Mouse (Mus musculus): ENCODE measurements around the gene Stk39. TPM values are rescaled to one million over a fixed set of nuclear protein-coding genes. Genes with fewer than 3 reads are reported as not detected.
"Not testable (repeated sequence)": the region's sequence is repeated elsewhere in the genome, so short reads cannot be mapped to it uniquely, and the experiment has no call there.

The Stk39 gene
- polyA plus RNA-seq, 1 experiment from 2014 or later, result 29.0 TPM

- 81% methylated on average over 3 of the region's 3 CpGs for WGBS
Observed at GRCm38 (mm10) chr2:68243273-68243672, 228.8 kb downstream of the Stk39 start.

GRCm38 (mm10) chr2:68242069-68242468 is 230.0 kb downstream of the Stk39 start:
- no peak overlapping the region for H3K9ac ChIP-seq (ENCODE audit: low read depth, low read length)
- WGBS, result 94% methylated on average over 3 of the region's 3 CpGs
- H3K27me3 ChIP-seq (ENCODE audit: insufficient read depth, low read length), result no peaks in the 10 kb centered on the region
- no peaks in the 10 kb centered on the region for H3K36me3 ChIP-seq (ENCODE audit: insufficient read depth, low read length)
- no peak overlapping the region for H3K27ac ChIP-seq
- DNase-seq (ENCODE audit: low spot score) (no peak), ATAC-seq (replicated peaks; ENCODE audit: low FRiP score, low read depth) (no peak)
- no peak for TF ChIP-seq CTCF (IDR thresholded peaks at IDR 0.05; ENCODE audit: low read depth)
- H3K4me3 ChIP-seq (replicated peaks; ENCODE audit: low read depth, low read length), result no peak overlapping the region
- H3K4me1 ChIP-seq (replicated peaks; ENCODE audit: insufficient read depth, low read length), result peaks cover 7% of the 10 kb centered on the region; the same call in 1 of the 2 replicates
- H3K4me2 ChIP-seq (ENCODE audit: low read length), result no peak overlapping the region
- no peaks in the 10 kb centered on the region for H3K9me3 ChIP-seq (replicated peaks; ENCODE audit: low read length)

More at GRCm38 (mm10) chr2:68243273-68243672, 228.8 kb downstream of the Stk39 start:
- Histone ChIP-seq H3K4me2 (ENCODE audit: low read length) (no peak overlapping the region), H3K9me3 (replicated peaks; ENCODE audit: low read length) (no peaks in the 10 kb centered on the region), H3K9ac (ENCODE audit: low read depth, low read length) (no peak overlapping the region), H3K27me3 (ENCODE audit: insufficient read depth, low read length) (no peaks in the 10 kb centered on the region), H3K36me3 (ENCODE audit: insufficient read depth, low read length) (no peaks in the 10 kb centered on the region), H3K27ac (no peak overlapping the region), H3K4me1 (replicated peaks; ENCODE audit: insufficient read depth, low read length) (peaks cover 7% of the 10 kb centered on the region; the same call in 1 of the 2 replicates), H3K4me3 (replicated peaks; ENCODE audit: low read depth, low read length) (no peak overlapping the region)
- DNase-seq (ENCODE audit: low spot score), result no peak
- no peak for TF ChIP-seq CTCF (IDR thresholded peaks at IDR 0.05; ENCODE audit: low read depth)
- ATAC-seq (replicated peaks; ENCODE audit: low FRiP score, low read depth), result no peak

- H3K27me3 ChIP-seq (ENCODE audit: insufficient read depth, low read length), result no peaks in the 10 kb centered on the region
- 94% methylated on average over 1 of the region's 1 CpGs for WGBS
- no peak for TF ChIP-seq CTCF (IDR thresholded peaks at IDR 0.05; ENCODE audit: low read depth)
- H3K27ac ChIP-seq, result no peak overlapping the region
- H3K9me3 ChIP-seq (replicated peaks; ENCODE audit: low read length), result no peaks in the 10 kb centered on the region
- no peak for ATAC-seq (replicated peaks; ENCODE audit: low FRiP score, low read depth)
- H3K4me2 ChIP-seq (ENCODE audit: low read length), result no peak overlapping the region
- no peak for DNase-seq (ENCODE audit: low spot score)
- peaks cover 7% of the 10 kb centered on the region; the same call in 1 of the 2 replicates for H3K4me1 ChIP-seq (replicated peaks; ENCODE audit: insufficient read depth, low read length)
- H3K36me3 ChIP-seq (ENCODE audit: insufficient read depth, low read length), result no peaks in the 10 kb centered on the region
- H3K9ac ChIP-seq (ENCODE audit: low read depth, low read length), result no peak overlapping the region
- no peak overlapping the region for H3K4me3 ChIP-seq (replicated peaks; ENCODE audit: low read depth, low read length)
Observed at GRCm38 (mm10) chr2:68241640-68242039, 230.4 kb downstream of the Stk39 start.

- H3K9ac ChIP-seq (ENCODE audit: low read depth, low read length); H3K9me3 ChIP-seq (replicated peaks; ENCODE audit: low read length); H3K4me3 ChIP-seq (replicated peaks; ENCODE audit: low read depth, low read length); H3K4me1 ChIP-seq (replicated peaks; ENCODE audit: insufficient read depth, low read length); H3K36me3 ChIP-seq (ENCODE audit: insufficient read depth, low read length); H3K4me2 ChIP-seq (ENCODE audit: low read length); ATAC-seq (replicated peaks; ENCODE audit: low FRiP score, low read depth); DNase-seq (ENCODE audit: low spot score); H3K27me3 ChIP-seq (ENCODE audit: insufficient read depth, low read length); H3K27ac ChIP-seq: not testable (repeated sequence)
- WGBS, result 20% methylated on average over 4 of the region's 4 CpGs
Observed at GRCm38 (mm10) chr2:68239415-68239814, 232.7 kb downstream of the Stk39 start.

- Histone ChIP-seq H3K4me1 (replicated peaks; ENCODE audit: insufficient read depth, low read length) (no peaks in the 10 kb centered on the region), H3K36me3 (ENCODE audit: insufficient read depth, low read length) (no peaks in the 10 kb centered on the region), H3K9me3 (replicated peaks; ENCODE audit: low read length) (no peaks in the 10 kb centered on the region), H3K9ac (ENCODE audit: low read depth, low read length) (no peak overlapping the region), H3K27ac (no peak overlapping the region), H3K4me2 (ENCODE audit: low read length) (no peak overlapping the region), H3K27me3 (ENCODE audit: insufficient read depth, low read length) (no peaks in the 10 kb centered on the region), H3K4me3 (replicated peaks; ENCODE audit: low read depth, low read length) (no peak overlapping the region)
- DNase-seq (ENCODE audit: low spot score), result no peak
- TF ChIP-seq CTCF (IDR thresholded peaks at IDR 0.05; ENCODE audit: low read depth), result no peak
- no peak for ATAC-seq (replicated peaks; ENCODE audit: low FRiP score, low read depth)
- WGBS, result 78% methylated on average over 5 of the region's 5 CpGs
Observed at GRCm38 (mm10) chr2:68232929-68233328, 239.1 kb downstream of the Stk39 start.

GRCm38 (mm10) chr2:68229872-68230271 is 242.2 kb downstream of the Stk39 start:
- 61% methylated on average over 2 of the region's 2 CpGs for WGBS
- TF ChIP-seq CTCF (IDR thresholded peaks at IDR 0.05; ENCODE audit: low read depth), result no peak
- H3K4me3 ChIP-seq (replicated peaks; ENCODE audit: low read depth, low read length), result no peak overlapping the region
- no peaks in the 10 kb centered on the region for H3K36me3 ChIP-seq (ENCODE audit: insufficient read depth, low read length)
- no peak overlapping the region for H3K4me2 ChIP-seq (ENCODE audit: low read length)
- H3K4me1 ChIP-seq (replicated peaks; ENCODE audit: insufficient read depth, low read length), result no peaks in the 10 kb centered on the region
- DNase-seq (ENCODE audit: low spot score) (peak; percentile 26), ATAC-seq (replicated peaks; ENCODE audit: low FRiP score, low read depth) (no peak)
- H3K9me3 ChIP-seq (replicated peaks; ENCODE audit: low read length), result no peaks in the 10 kb centered on the region
- no peaks in the 10 kb centered on the region for H3K27me3 ChIP-seq (ENCODE audit: insufficient read depth, low read length)
- H3K9ac ChIP-seq (ENCODE audit: low read depth, low read length), result no peak overlapping the region
- H3K27ac ChIP-seq, result no peak overlapping the region

GRCm38 (mm10) chr2:68229081-68229480 is 243.0 kb downstream of the Stk39 start:
- H3K27ac ChIP-seq, result no peak overlapping the region

More at GRCm38 (mm10) chr2:68229081-68229480, 243.0 kb downstream of the Stk39 start:
- WGBS, result 54% methylated on average over 2 of the region's 2 CpGs
- H3K9me3 ChIP-seq (replicated peaks; ENCODE audit: low read length), result no peaks in the 10 kb centered on the region
- H3K4me3 ChIP-seq (replicated peaks; ENCODE audit: low read depth, low read length), result no peak overlapping the region
- no peak overlapping the region for H3K4me2 ChIP-seq (ENCODE audit: low read length)
- TF ChIP-seq CTCF (IDR thresholded peaks at IDR 0.05; ENCODE audit: low read depth), result no peak
- DNase-seq (ENCODE audit: low spot score), result no peak
- H3K36me3 ChIP-seq (ENCODE audit: insufficient read depth, low read length), result no peaks in the 10 kb centered on the region
- H3K4me1 ChIP-seq (replicated peaks; ENCODE audit: insufficient read depth, low read length), result 0 out of 2 replicates have a peak, but pooled peaks cover 3% of the 10 kb centered on the region
- ATAC-seq (replicated peaks; ENCODE audit: low FRiP score, low read depth), result no peak
- H3K27me3 ChIP-seq (ENCODE audit: insufficient read depth, low read length), result no peaks in the 10 kb centered on the region
- no peak overlapping the region for H3K9ac ChIP-seq (ENCODE audit: low read depth, low read length)

Measured in kidney, postnatal 0 days (tissue).